Mouse (Mus musculus): Measurements from ENCODE around the gene Mrpl47. TPM values are rescaled to one million over a fixed set of nuclear protein-coding genes. Genes with fewer than 3 reads are reported as not detected.
"Not testable (repeated sequence)": the region's sequence is repeated elsewhere in the genome, so short reads cannot be mapped to it uniquely, and the experiment has no call there.

Mrpl47 gene
- polyA plus RNA-seq, 1 experiment = 0.60 TPM

DNA sequence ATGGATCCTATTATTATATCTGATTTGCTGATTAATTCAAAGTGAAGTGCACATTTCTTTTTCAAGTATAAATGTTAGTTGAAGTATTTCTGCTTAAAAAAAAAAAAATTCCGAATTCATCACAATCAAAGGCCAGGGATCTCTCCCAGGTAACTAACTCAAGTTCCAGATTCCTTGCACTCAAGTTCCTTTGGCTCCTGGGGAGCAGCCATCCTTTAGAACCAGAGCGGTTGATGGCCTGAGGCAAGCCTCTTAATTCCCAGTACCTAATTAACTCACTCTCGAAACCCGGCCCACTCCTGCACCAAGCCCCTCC is 29.4 kb downstream of the Mrpl47 start:
- no peak for TF ChIP-seq POLR2A (IDR thresholded peaks at IDR 0.05; ENCODE audit: low read depth, low read length)
- TF ChIP-seq CTCF (IDR thresholded peaks at IDR 0.05; ENCODE audit: extremely low read depth, insufficient read length, insufficient replicate concordance, low read depth, low read length) = no peak
- H3K36me3 ChIP-seq (ENCODE audit: control insufficient read depth, insufficient read depth, low read length) = peaks cover 10% of the 10 kb centered on the region
- H3K27ac ChIP-seq (ENCODE audit: insufficient read depth, low read depth, low read length) = no peak overlapping the region
- H3K4me3 ChIP-seq (ENCODE audit: low read depth, low read length) = peak overlapping the region; percentile 98
- H3K4me1 ChIP-seq (ENCODE audit: control insufficient read depth, insufficient read depth, insufficient read length, low read length) = peaks cover 2% of the 10 kb centered on the region; the same call in 1 of the 2 replicates
- no peaks in the 10 kb centered on the region for H3K27me3 ChIP-seq (ENCODE audit: control insufficient read depth, insufficient read depth, low read length)
- 3% methylated on average over 4 of the region's 4 CpGs for WGBS

DNA sequence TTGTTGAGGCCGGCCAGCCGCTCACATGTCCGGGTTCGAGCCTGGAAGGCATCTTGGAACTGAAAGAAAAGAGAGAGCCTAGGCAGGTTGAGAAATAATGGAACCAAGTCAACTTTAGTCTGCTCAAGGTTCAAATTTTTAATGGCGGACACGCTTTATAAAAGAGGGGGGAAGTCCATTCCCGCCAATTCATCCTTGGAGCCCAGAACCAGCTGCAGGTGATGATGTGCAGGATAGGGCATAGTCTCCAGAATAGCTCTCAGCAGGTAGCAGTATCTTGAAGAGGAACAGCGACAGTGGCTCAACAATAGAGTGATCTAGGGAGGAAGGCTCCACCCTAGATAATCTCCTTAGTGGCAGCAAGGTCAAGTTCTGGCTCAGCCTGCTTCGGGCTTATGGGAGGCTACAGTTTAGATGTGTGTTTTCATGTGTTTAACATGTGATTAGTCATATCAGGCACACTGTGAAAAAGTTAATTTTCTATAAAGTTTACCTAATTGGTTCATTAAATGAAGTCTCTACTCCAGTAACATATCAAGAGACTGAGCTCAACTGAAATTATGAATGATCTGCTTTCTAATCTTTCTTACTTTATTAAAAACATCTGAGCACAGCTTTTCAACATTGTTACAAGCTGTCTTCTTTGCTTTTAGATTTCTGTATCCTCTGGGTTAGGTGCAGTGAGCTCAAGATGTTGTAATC is 31.6 kb downstream of the Mrpl47 start, which contains the start of gene Actl6a:
TSS of gene Actl6a (plus strand) at position 652 of the 702 bp plus-strand sequence.
- not testable (repeated sequence) for H3K27ac ChIP-seq (ENCODE audit: insufficient read depth, low read depth, low read length); H3K4me3 ChIP-seq (ENCODE audit: low read depth, low read length); H3K4me1 ChIP-seq (ENCODE audit: control insufficient read depth, insufficient read depth, insufficient read length, low read length); H3K36me3 ChIP-seq (ENCODE audit: control insufficient read depth, insufficient read depth, low read length); H3K27me3 ChIP-seq (ENCODE audit: control insufficient read depth, insufficient read depth, low read length)
- WGBS = 81% methylated on average over 9 of the region's 9 CpGs

DNA sequence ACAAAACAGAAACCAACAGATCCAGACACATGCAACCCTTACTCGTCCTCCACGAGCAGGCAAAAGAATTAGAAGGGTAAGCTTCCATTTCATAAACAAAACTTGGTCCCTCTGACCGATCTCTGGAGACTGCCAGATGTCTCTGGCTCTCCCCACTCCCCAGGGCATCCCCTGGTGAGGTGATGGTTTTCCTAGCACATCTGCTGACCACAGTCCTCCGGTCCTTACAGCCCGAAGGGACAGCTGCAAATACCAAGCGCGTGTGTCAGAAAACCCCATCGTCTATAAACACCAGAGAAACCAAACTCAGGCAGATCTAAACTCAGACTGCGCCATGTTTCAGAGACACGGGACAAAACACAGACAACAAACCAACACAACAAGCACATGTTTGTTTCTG is 32.8 kb downstream of the Mrpl47 start:
- H3K27ac ChIP-seq (ENCODE audit: insufficient read depth, low read depth, low read length); H3K27me3 ChIP-seq (ENCODE audit: control insufficient read depth, insufficient read depth, low read length); H3K4me1 ChIP-seq (ENCODE audit: control insufficient read depth, insufficient read depth, insufficient read length, low read length); H3K36me3 ChIP-seq (ENCODE audit: control insufficient read depth, insufficient read depth, low read length); H3K4me3 ChIP-seq (ENCODE audit: low read depth, low read length): not testable (repeated sequence)
- 86% methylated on average over 10 of the region's 10 CpGs for WGBS

DNA sequence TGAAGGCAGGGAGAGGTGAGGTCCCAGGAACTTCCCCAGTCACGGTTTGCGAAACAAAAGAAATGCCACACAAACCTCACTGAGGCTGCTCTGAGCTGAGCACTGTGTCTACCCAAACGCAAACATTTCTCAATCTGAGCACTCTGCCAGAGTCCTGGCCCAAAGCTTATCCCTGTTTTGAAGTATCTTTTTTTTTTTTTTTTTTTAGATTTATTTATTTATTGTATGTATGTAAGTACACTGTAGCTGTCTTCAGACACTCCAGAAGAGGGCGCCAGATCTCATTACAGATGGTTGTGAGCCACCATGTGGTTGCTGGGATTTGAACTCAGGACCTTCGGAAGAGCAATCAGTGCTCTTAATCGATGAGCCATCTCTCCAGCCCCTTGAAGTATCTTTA is 33.4 kb downstream of the Mrpl47 start:
- H3K4me1 ChIP-seq (ENCODE audit: control insufficient read depth, insufficient read depth, insufficient read length, low read length); H3K4me3 ChIP-seq (ENCODE audit: low read depth, low read length); H3K36me3 ChIP-seq (ENCODE audit: control insufficient read depth, insufficient read depth, low read length); H3K27ac ChIP-seq (ENCODE audit: insufficient read depth, low read depth, low read length); H3K27me3 ChIP-seq (ENCODE audit: control insufficient read depth, insufficient read depth, low read length): not testable (repeated sequence)
- 94% methylated on average over 6 of the region's 6 CpGs for WGBS

GRCm38 (mm10) chr3:32698228-32698863 is 39.1 kb downstream of the Mrpl47 start:
- no peaks in the 10 kb centered on the region for H3K27me3 ChIP-seq (ENCODE audit: control insufficient read depth, insufficient read depth, low read length)
- H3K36me3 ChIP-seq (ENCODE audit: control insufficient read depth, insufficient read depth, low read length) = no peaks in the 10 kb centered on the region
- H3K4me3 ChIP-seq (ENCODE audit: low read depth, low read length) = no peak overlapping the region
- no peaks in the 10 kb centered on the region for H3K4me1 ChIP-seq (ENCODE audit: control insufficient read depth, insufficient read depth, insufficient read length, low read length)
- TF ChIP-seq CTCF (IDR thresholded peaks at IDR 0.05; ENCODE audit: extremely low read depth, insufficient read length, insufficient replicate concordance, low read depth, low read length) = peak; percentile 89; the same call in 1 of the 2 replicates
- TF ChIP-seq POLR2A (IDR thresholded peaks at IDR 0.05; ENCODE audit: low read depth, low read length) = no peak
- H3K27ac ChIP-seq (ENCODE audit: insufficient read depth, low read depth, low read length) = no peak overlapping the region
- 26% methylated on average over 7 of the region's 7 CpGs for WGBS

GRCm38 (mm10) chr3:32695583-32695980 is 41.8 kb downstream of the Mrpl47 start:
- Histone ChIP-seq H3K4me1 (ENCODE audit: control insufficient read depth, insufficient read depth, insufficient read length, low read length) (no peaks in the 10 kb centered on the region), H3K4me3 (ENCODE audit: low read depth, low read length) (no peak overlapping the region), H3K36me3 (ENCODE audit: control insufficient read depth, insufficient read depth, low read length) (no peaks in the 10 kb centered on the region), H3K27ac (ENCODE audit: insufficient read depth, low read depth, low read length) (no peak overlapping the region), H3K27me3 (ENCODE audit: control insufficient read depth, insufficient read depth, low read length) (no peaks in the 10 kb centered on the region)
- TF ChIP-seq POLR2A (IDR thresholded peaks at IDR 0.05; ENCODE audit: low read depth, low read length) (no peak), CTCF (IDR thresholded peaks at IDR 0.05; ENCODE audit: extremely low read depth, insufficient read length, insufficient replicate concordance, low read depth, low read length) (no peak)
- 79% methylated on average over 4 of the region's 4 CpGs for WGBS

DNA sequence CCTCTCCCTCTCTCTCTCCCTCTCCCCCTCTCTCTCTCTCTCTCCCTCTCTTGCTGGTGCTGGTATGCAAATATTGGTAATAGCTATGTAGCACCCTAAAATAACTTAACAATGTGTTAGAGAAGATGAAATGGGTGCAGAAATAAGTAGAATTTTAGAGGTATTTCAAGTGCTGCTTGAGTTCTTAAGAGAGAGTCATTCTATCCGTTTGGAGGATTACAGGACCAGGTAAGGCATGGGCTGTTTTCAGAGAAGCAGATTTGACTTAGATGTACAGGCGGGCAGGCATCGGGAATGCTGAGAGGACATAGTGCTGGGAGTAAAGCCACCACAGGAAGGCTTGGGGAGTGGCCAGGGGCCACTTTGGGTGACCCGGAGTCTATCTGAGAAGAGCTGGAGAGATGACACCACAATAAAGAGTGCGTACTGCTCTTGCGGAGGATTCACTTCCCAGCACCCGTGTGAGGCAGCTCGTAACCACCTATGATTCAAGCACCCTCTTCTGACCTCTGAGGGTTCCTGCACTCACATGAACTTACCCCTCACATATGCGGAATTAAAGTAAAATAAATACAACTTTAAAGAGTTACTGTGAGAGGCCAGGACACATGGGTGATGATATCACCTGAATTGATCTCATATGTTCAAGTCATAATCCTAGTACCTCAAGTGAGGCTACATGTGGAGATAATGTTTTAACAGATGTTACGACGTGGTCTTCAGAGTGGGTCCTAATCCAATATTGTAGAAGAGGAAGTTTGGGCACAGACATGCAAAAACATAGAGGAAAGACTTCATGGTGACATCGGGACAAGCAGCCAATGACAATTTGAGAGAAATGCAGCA is 42.4 kb downstream of the Mrpl47 start:
- no peak overlapping the region for H3K27ac ChIP-seq (ENCODE audit: insufficient read depth, low read depth, low read length)
- H3K4me1 ChIP-seq (ENCODE audit: control insufficient read depth, insufficient read depth, insufficient read length, low read length) = no peaks in the 10 kb centered on the region; the same call in 1 of the 2 replicates
- 68% methylated on average over 12 of the region's 12 CpGs for WGBS
- H3K36me3 ChIP-seq (ENCODE audit: control insufficient read depth, insufficient read depth, low read length) = no peaks in the 10 kb centered on the region
- TF ChIP-seq CTCF (IDR thresholded peaks at IDR 0.05; ENCODE audit: extremely low read depth, insufficient read length, insufficient replicate concordance, low read depth, low read length) (no peak), POLR2A (IDR thresholded peaks at IDR 0.05; ENCODE audit: low read depth, low read length) (no peak)
- no peak overlapping the region for H3K4me3 ChIP-seq (ENCODE audit: low read depth, low read length)
- H3K27me3 ChIP-seq (ENCODE audit: control insufficient read depth, insufficient read depth, low read length) = no peaks in the 10 kb centered on the region
